Mouse (Mus musculus): Measurements from ENCODE around the gene Lrr1. TPM values are rescaled to one million over a fixed set of nuclear protein-coding genes. Genes with fewer than 3 reads are reported as not detected.

Gene Lrr1
- polyA plus RNA-seq, 2 experiments from 2014 or later, result 1.7 to 4.0 TPM

GRCm38 (mm10) chr12:69198985-69199384 lies 30.4 kb downstream of the Lrr1 start:
- no peak for ATAC-seq

- peak; percentile 23 for ATAC-seq
Observed at GRCm38 (mm10) chr12:69204052-69204833, 35.6 kb downstream of the Lrr1 start, which contains the start of gene Gm49384. TSS of gene Gm49384 (minus strand) at chr12:69204267.

GRCm38 (mm10) chr12:69207396-69207795 lies 38.8 kb downstream of the Lrr1 start:
- ATAC-seq, result no peak

- no peak for ATAC-seq
Observed at GRCm38 (mm10) chr12:69207926-69208325, 39.3 kb downstream of the Lrr1 start.

GRCm38 (mm10) chr12:69208520-69208919 lies 39.9 kb downstream of the Lrr1 start:
- ATAC-seq, result no peak

- ATAC-seq, result no peak
Observed at GRCm38 (mm10) chr12:69210056-69210979, 41.7 kb downstream of the Lrr1 start.

GRCm38 (mm10) chr12:69211057-69211456 lies 42.4 kb downstream of the Lrr1 start:
- ATAC-seq, result no peak

GRCm38 (mm10) chr12:69213186-69213777 lies 44.7 kb downstream of the Lrr1 start:
- ATAC-seq, result no peak

GRCm38 (mm10) chr12:69214393-69214792 lies 45.8 kb downstream of the Lrr1 start:
- no peak for ATAC-seq

GRCm38 (mm10) chr12:69215000-69215785 lies 46.6 kb downstream of the Lrr1 start:
- ATAC-seq, result no peak

- no peak for ATAC-seq
Observed at GRCm38 (mm10) chr12:69216587-69216986, 48.0 kb downstream of the Lrr1 start.

- no peak for ATAC-seq
Observed at GRCm38 (mm10) chr12:69220613-69221277, 52.1 kb downstream of the Lrr1 start.

- ATAC-seq, result peak; percentile 88
Observed at GRCm38 (mm10) chr12:69227776-69228466, 59.3 kb downstream of the Lrr1 start, which contains the start of gene Pole2. TSS of gene Pole2 (minus strand) at chr12:69228195.

Other genes starting within 250 kb of the Lrr1 start
- gene Rps29, start 9.6 kb upstream of the Lrr1 start, polyA plus RNA-seq (2017; shearing (Covaris generic)), result 1,000 to 10,000 TPM; 2,273 to 4,022 TPM
- gene Rpl36al, start 15.3 kb downstream of the Lrr1 start, polyA plus RNA-seq (2017; shearing (Covaris generic)), result 100 to 1,000 TPM; 638 to 650 TPM
- gene Mgat2, start 15.3 kb downstream of the Lrr1 start, polyA plus RNA-seq (2017; shearing (Covaris generic)), result 10 to 100 TPM; 23.3 to 23.5 TPM
- 10 to 100 TPM in 1 of 2 experiments, 1 to 10 TPM in 1; 8.2 to 10.3 TPM for gene Gm49383, start 28.3 kb downstream of the Lrr1 start, polyA plus RNA-seq (2017; shearing (Covaris generic))
- 1 to 10 TPM; 3.3 to 5.2 TPM for gene Dnaaf2, start 29.6 kb downstream of the Lrr1 start, polyA plus RNA-seq (2017; shearing (Covaris generic))
- 1 to 10 TPM; 8.2 to 9.1 TPM for gene Gm49384, start 35.5 kb downstream of the Lrr1 start, polyA plus RNA-seq (2017; shearing (Covaris generic))
- 10 to 100 TPM; 14.2 to 15.5 TPM for gene Pole2, start 59.4 kb downstream of the Lrr1 start, polyA plus RNA-seq (2017; shearing (Covaris generic))
- gene Klhdc1, start 72.4 kb downstream of the Lrr1 start, polyA plus RNA-seq (2017; shearing (Covaris generic)), result 10 to 100 TPM; 13.0 to 26.6 TPM
- gene Klhdc2, start 127.9 kb downstream of the Lrr1 start, polyA plus RNA-seq (2017; shearing (Covaris generic)), result 10 to 100 TPM; 11.8 to 19.7 TPM
- gene Nemf, start 188.4 kb downstream of the Lrr1 start, polyA plus RNA-seq (2017; shearing (Covaris generic)), result 100 to 1,000 TPM; 138 to 148 TPM
- 10 to 100 TPM; 35.2 to 74.5 TPM for gene Arf6, start 203.3 kb downstream of the Lrr1 start, polyA plus RNA-seq (2017; shearing (Covaris generic))
- gene Gm9887, start 203.6 kb downstream of the Lrr1 start, polyA plus RNA-seq (2017; shearing (Covaris generic)), result not detected